Mouse (Mus musculus): ENCODE data around the gene Trank1.

DNA sequence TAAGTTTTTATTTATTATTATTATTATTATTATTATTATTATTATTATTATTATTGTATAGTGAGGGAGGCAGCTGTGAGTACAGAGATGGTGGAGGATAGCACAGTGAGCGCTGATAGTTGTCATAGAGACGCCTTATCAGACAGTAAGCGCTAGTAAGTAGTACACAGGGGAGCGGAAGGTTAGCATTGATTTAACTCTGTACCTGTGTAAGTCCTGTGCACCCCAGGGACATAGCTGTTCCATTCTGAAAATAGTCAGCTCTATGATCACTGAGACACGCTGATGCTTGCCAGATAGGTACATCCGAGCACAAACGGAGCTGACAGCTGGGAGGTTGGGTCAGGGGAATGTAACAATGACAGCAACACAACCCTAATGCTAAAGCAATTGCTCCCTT is 39.7 kb downstream of the Trank1 start:
- no peak for TF ChIP-seq POLR2A (IDR thresholded peaks at IDR 0.05; ENCODE audit: insufficient read length, low read depth)
- TF ChIP-seq TCF12 (IDR thresholded peaks at IDR 0.05; ENCODE audit: insufficient read depth, poor library complexity, severe bottlenecking): no peak
- TF ChIP-seq E2F4 (IDR thresholded peaks at IDR 0.05; ENCODE audit: insufficient read depth): no peak
- no peak for TF ChIP-seq MAX (IDR thresholded peaks at IDR 0.05; ENCODE audit: low read depth)
- TF ChIP-seq CEBPB (IDR thresholded peaks at IDR 0.05; ENCODE audit: insufficient read depth, poor library complexity, severe bottlenecking): no peak
- no peak for TF ChIP-seq USF1 (IDR thresholded peaks at IDR 0.05; ENCODE audit: low read depth)
- TF ChIP-seq POLR2AphosphoS2 (IDR thresholded peaks at IDR 0.05; ENCODE audit: insufficient read length, low read depth): no peak
- no peak for TF ChIP-seq TCF3 (IDR thresholded peaks at IDR 0.05; ENCODE audit: insufficient read length, low read depth)
